In genomic region chr2:165875406-165875955, GRCm38 (mm10) we compare ENCODE assay signal across 8 mouse cellular contexts. TPM values are rescaled to one million over a fixed set of nuclear protein-coding genes. Genes with fewer than 3 reads are reported as not detected.
DNase-seq lines count a peak whose midpoint lies in the region; ATAC-seq and TF ChIP-seq lines count a peak whose summit lies in the region.

No protein-coding gene starts in this region.

- H3K27me3 ChIP-seq in megakaryocyte, embryonic 14.5 days (replicated peaks) = no peaks in the 10 kb centered on the region
- no peaks in the 10 kb centered on the region for H3K27me3 ChIP-seq in limb, embryonic 12.5 days
- H3K27me3 ChIP-seq in small intestine, adult 2 months (ENCODE audit: control insufficient read depth, insufficient read depth, low read length) = no peaks in the 10 kb centered on the region

- H3K4me3 ChIP-seq in megakaryocyte, embryonic 14.5 days (replicated peaks) = peak overlapping the region; percentile 28
- H3K4me3 ChIP-seq in limb, embryonic 12.5 days (replicated peaks) = no peak overlapping the region
- no peak overlapping the region for H3K4me3 ChIP-seq in small intestine, adult 2 months (ENCODE audit: low read depth, low read length)

- DNase-seq in cerebellum, adult 9-10 months = peak; percentile 55
- DNase-seq in cerebellum, adult 11-12 months = no peak
- DNase-seq in spleen, adult 18-20 months = no peak
- no peak for DNase-seq in layer of hippocampus, postnatal 36 days

- ATAC-seq in megakaryocyte, adult 5-6 weeks (ENCODE audit: poor library complexity, severe bottlenecking) = no peak
- ATAC-seq in limb, embryonic 12.5 days (ENCODE audit: insufficient number of reproducible peaks, insufficient read depth, low FRiP score, low TSS enrichment, low read depth) = no peak

- H3K4me1 ChIP-seq in megakaryocyte, embryonic 14.5 days = peaks cover 97% of the 10 kb centered on the region
- peaks cover 75% of the 10 kb centered on the region for H3K4me1 ChIP-seq in limb, embryonic 12.5 days (replicated peaks)
- peaks cover 47% of the 10 kb centered on the region for H3K4me1 ChIP-seq in small intestine, adult 2 months (ENCODE audit: control insufficient read depth, insufficient read depth, insufficient read length, low read length)

- no peaks in the 10 kb centered on the region for H3K9me3 ChIP-seq in megakaryocyte, embryonic 14.5 days
- no peaks in the 10 kb centered on the region for H3K9me3 ChIP-seq in limb, embryonic 12.5 days

- peak overlapping the region; percentile 51 for H3K9ac ChIP-seq in limb, embryonic 12.5 days (replicated peaks)

- H3K27ac ChIP-seq in limb, embryonic 12.5 days = peak overlapping the region; percentile 94
- H3K27ac ChIP-seq in small intestine, adult 2 months (ENCODE audit: insufficient read depth, low read depth, low read length) = peak overlapping the region; percentile 78

- TF ChIP-seq CTCF in small intestine, adult 2 months (IDR thresholded peaks at IDR 0.05; ENCODE audit: extremely low read depth, insufficient read length, insufficient replicate concordance, low read depth, low read length) = no peak

- TF ChIP-seq POLR2A in small intestine, adult 2 months (IDR thresholded peaks at IDR 0.05; ENCODE audit: low read depth, low read length) = no peak

- WGBS in limb, embryonic 12.5 days = 11% methylated on average over 13 of the region's 13 CpGs
- WGBS in small intestine, adult 2 months = 49% methylated on average over 13 of the region's 13 CpGs

- peak overlapping the region; percentile 43 for H3K4me2 ChIP-seq in limb, embryonic 12.5 days

- peaks cover 96% of the 10 kb centered on the region for H3K36me3 ChIP-seq in megakaryocyte, embryonic 14.5 days (replicated peaks; ENCODE audit: low read length)
- peaks cover 43% of the 10 kb centered on the region for H3K36me3 ChIP-seq in limb, embryonic 12.5 days
- peaks cover 20% of the 10 kb centered on the region for H3K36me3 ChIP-seq in small intestine, adult 2 months (ENCODE audit: control insufficient read depth, insufficient read depth, low read length)

RNA-seq across cellular contexts. Expression of gene Zmynd8, which starts 23.3 kb away (rescaled TPM):
- 41.0 and 57.7 TPM in 2 replicates for polyA plus RNA-seq in megakaryocyte, embryonic 14.5 days (2012; ENCODE audit: insufficient read depth, low replicate concordance)
- total RNA-seq in megakaryocyte, adult 5-6 weeks (2015) = 26.9 and 37.5 TPM in 2 replicates
- 26.7 and 28.3 TPM in 2 replicates for total RNA-seq in megakaryocyte, adult 5-6 weeks (2017)
- polyA plus RNA-seq in limb, embryonic 12.5 days (2016; fragmentation: Nextera tagmentation; extraction: Ambion mirVana) = 55.3 and 57.0 TPM in 2 replicates
- polyA plus RNA-seq in small intestine, adult 2 months (2012; rRNA removed) = 9.7 and 17.4 TPM in 2 replicates
- total RNA-seq in layer of hippocampus, postnatal 36 days (2021) = 100 to 1,000 TPM; 162 to 181 TPM
